Mouse (Mus musculus): ENCODE measurements around the gene Diexf.

Gene Diexf

GRCm38 (mm10) chr1:193093596-193093995, 36.5 kb downstream of the Diexf start:
- in situ Hi-C loops (cut with MboI; ENCODE audit: low pct_unique_long_range_greater_than_20kb in 1 of 2, low sequenced_read_pairs in 2 of 2, unreplicated experiment in 1 of 2), result loop anchor here (25.0 kb wide), 2 partner anchors 331 to 356 kb away; partner anchors contain the start of gene Hhat (in 1 of the 2)

DNA sequence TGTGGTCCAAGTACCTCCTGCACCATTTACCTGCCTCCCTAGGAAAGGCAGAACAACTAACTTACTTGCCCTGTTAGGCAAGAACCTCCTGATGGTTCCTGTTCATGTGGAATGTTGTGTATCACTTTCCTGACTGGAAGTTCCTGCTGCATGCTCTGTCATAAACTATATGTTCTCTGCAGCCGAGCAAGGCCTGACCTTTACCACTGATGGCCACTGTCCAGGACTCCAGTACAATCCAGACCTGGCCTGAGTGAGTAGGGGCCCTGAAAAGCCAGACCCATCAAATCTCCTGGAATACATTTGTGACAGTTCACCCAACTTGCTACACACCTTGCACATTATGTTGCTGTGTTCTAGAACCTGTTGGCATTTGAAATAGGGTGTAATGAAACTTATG, 37.3 kb downstream of the Diexf start:
- in situ Hi-C loops (cut with MboI; ENCODE audit: low pct_unique_long_range_greater_than_20kb in 1 of 2, low sequenced_read_pairs in 2 of 2, unreplicated experiment in 1 of 2), result loop anchor here (25.0 kb wide), 2 partner anchors 330 to 355 kb away; partner anchors contain the start of gene Hhat (in 1 of the 2)

- in situ Hi-C loops (cut with MboI; ENCODE audit: low pct_unique_long_range_greater_than_20kb in 1 of 2, low sequenced_read_pairs in 2 of 2, unreplicated experiment in 1 of 2), result loop anchor here (25.0 kb wide), 2 partner anchors 329 to 354 kb away; partner anchors contain the start of gene Hhat (in 1 of the 2)
Measured at GRCm38 (mm10) chr1:193090894-193091293, 39.2 kb downstream of the Diexf start.

DNA sequence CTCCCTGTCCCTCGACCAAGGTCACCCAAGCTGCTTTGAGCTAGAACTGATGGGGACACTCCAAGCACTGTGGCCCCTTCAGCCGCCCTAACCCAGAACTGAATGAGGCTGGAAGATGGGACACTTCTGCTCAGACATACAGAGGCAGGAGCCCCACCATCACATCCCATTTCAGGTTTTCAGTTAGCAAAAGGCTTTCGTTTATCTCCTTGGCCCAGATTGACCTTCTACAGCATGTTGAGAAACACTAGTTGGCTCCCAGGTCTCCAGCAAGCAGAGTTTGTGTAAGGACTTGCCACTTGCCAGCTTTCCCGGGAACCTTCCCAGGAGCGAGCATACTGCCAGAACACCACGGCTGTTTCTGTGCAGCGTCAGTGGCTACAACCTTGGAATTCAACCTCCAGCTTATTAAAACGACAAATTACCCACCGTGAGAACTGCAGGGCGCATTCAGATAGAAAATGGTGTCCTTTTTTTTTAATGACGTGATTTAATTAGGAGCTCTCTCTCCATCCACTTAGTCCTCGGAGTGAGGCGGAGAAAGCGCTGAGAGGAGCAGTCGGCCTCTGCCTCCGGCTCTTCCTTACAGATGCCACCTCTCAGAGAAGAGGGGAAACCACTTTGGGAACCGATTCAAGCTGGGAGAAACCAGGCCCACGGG, 39.7 kb downstream of the Diexf start:
- in situ Hi-C loops (cut with MboI; ENCODE audit: low pct_unique_long_range_greater_than_20kb in 1 of 2, low sequenced_read_pairs in 2 of 2, unreplicated experiment in 1 of 2), result loop anchor here (25.0 kb wide), 2 partner anchors 328 to 353 kb away; partner anchors contain the start of gene Hhat (in 1 of the 2)

DNA sequence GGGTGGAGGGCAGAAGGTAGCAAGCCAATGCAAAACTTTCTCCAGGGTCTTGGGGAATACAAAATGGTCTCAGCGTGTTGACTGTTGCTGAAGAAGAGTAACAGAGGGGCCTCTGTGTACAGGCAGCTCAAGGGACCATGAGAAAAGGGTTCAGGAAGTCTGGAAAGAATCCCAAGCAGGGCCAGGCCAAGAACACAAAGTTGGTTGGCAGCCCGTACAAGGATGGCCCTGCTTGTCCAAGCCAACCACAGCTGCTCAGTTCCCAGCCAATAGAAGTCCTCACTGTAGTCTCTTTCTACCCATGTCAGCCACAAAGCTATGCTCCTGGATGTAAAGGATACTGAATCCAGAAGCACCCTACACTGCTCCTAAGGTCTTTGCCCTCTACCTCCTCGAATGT, 40.4 kb downstream of the Diexf start:
- in situ Hi-C loops (cut with MboI; ENCODE audit: low pct_unique_long_range_greater_than_20kb in 1 of 2, low sequenced_read_pairs in 2 of 2, unreplicated experiment in 1 of 2), result loop anchor here (25.0 kb wide), 2 partner anchors 327 to 352 kb away; partner anchors contain the start of gene Hhat (in 1 of the 2)

DNA sequence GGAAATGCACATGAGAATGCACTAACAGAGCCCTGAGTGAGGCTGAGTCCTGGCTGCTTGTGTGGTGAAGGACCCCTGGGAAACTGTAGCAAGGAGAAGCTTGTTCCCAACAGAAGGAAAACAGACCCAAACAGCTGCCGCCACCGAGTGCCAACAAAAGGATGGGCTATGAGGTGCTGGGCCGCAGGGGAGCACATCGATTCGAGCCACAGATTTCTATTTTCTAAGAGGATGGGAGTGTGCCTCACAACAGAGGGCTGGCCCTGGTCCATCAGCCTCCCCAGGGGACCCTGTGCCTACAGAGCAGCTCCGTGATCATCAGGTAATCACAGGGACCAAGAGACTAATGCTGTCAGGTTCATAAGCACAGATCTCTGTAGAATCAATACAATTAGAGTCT, 40.9 kb downstream of the Diexf start:
- in situ Hi-C loops (cut with MboI; ENCODE audit: low pct_unique_long_range_greater_than_20kb in 1 of 2, low sequenced_read_pairs in 2 of 2, unreplicated experiment in 1 of 2), result loop anchor here (25.0 kb wide), 2 partner anchors 327 to 352 kb away; partner anchors contain the start of gene Hhat (in 1 of the 2)

DNA sequence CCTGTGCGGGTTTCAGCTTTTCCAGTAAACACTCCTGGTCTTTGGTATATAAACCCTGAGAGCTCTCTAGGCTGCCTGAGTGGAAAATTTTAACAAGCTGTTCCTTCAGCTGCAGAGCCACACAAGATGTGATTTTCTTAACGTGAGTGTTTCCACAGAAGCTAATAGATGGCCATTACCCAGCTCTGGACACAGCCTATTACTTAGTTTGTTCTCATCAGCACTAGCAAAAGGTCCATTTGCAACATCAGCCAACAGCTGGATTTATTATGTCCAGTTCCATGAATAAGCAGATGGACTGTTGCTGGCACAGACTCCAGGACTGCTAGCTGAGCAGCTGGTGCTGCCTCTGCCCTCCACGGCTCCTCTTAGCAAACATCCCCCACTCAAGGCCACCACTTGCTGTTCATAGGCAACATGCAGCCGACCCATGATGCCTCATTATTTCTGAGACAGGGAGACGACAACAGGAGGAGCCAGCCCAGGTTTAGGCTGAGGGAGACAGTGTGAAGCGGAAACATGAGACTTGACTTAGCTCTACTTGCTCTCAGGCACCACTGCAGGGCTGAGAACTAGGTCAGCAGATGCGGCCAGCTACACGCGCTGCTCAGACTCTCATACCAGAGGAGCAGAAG, 43.1 kb downstream of the Diexf start:
- in situ Hi-C loops (cut with MboI; ENCODE audit: low pct_unique_long_range_greater_than_20kb in 1 of 2, low sequenced_read_pairs in 2 of 2, unreplicated experiment in 1 of 2), result loop anchor here (25.0 kb wide), 2 partner anchors 325 to 350 kb away; partner anchors contain the start of gene Hhat (in 1 of the 2)

GRCm38 (mm10) chr1:193086111-193086841, 43.8 kb downstream of the Diexf start:
- in situ Hi-C loops (cut with MboI; ENCODE audit: low pct_unique_long_range_greater_than_20kb in 1 of 2, low sequenced_read_pairs in 2 of 2, unreplicated experiment in 1 of 2), result loop anchor here (25.0 kb wide), 2 partner anchors 324 to 349 kb away; partner anchors contain the start of gene Hhat (in 1 of the 2)

- in situ Hi-C loops (cut with MboI; ENCODE audit: low pct_unique_long_range_greater_than_20kb in 1 of 2, low sequenced_read_pairs in 2 of 2, unreplicated experiment in 1 of 2), result loop anchor here (25.0 kb wide), 2 partner anchors 323 to 348 kb away; partner anchors contain the start of gene Hhat (in 1 of the 2)
Measured at GRCm38 (mm10) chr1:193085541-193086020, 44.5 kb downstream of the Diexf start.

DNA sequence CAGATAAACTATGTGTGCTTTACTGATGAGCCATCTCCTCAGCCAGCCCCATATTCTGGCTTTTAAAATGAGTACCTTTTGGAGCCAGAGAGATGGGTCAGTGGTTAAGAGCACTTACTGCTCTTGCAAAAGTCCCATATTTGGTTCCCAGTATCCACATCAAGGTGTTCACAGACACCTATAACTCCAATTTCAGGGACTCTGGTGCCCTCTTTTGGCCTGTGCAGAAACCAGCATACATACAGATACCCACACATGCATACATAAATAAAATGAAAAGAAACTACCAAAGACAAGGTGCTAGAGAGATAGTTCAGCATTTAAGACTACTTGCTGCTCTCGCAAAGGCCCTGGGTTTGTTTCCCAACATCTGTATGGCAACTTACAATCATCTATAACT, 46.1 kb downstream of the Diexf start:
- in situ Hi-C loops (cut with MboI; ENCODE audit: low pct_unique_long_range_greater_than_20kb in 1 of 2, low sequenced_read_pairs in 2 of 2, unreplicated experiment in 1 of 2), result loop anchor here (25.0 kb wide), 2 partner anchors 322 to 347 kb away; partner anchors contain the start of gene Hhat (in 1 of the 2)

- in situ Hi-C loops (cut with MboI; ENCODE audit: low pct_unique_long_range_greater_than_20kb in 1 of 2, low sequenced_read_pairs in 2 of 2, unreplicated experiment in 1 of 2), result loop anchor here (25.0 kb wide), 2 partner anchors 321 to 346 kb away; partner anchors contain the start of gene Hhat (in 1 of the 2)
Measured at GRCm38 (mm10) chr1:193083051-193083450, 47.0 kb downstream of the Diexf start.

DNA sequence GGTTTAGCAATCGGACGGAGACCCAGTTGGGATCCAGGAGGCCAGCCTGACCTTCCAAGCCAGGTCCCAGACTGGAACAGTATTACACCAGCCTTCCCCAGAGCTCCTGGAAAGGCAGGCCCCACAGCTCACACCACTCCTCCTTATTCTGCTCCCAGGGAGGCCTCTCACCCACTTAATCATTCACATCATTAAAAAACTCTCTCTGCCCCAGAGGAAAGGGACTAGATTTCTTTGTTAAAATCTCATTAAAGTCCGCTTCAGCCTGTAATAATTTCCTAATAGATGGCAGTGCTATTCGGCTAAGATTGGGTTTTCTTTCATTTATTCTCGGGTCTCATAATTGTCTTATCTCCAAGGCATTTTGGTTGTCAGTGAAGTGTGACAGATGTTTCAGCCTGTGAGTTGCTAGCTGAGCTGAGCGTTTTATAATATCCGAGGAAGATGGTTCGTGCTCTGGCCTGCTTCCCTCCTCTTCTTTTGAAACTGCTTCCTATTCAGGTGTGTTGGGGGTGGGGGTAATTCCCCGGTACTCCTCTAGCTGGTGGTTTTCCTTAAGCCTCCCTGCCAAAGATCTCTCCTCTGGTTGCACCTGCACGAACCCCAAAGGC, 47.7 kb downstream of the Diexf start:
- in situ Hi-C loops (cut with MboI; ENCODE audit: low pct_unique_long_range_greater_than_20kb in 1 of 2, low sequenced_read_pairs in 2 of 2, unreplicated experiment in 1 of 2), result loop anchor here (25.0 kb wide), 2 partner anchors 320 to 345 kb away; partner anchors contain the start of gene Hhat (in 1 of the 2)

GRCm38 (mm10) chr1:193062618-193063017, 67.5 kb downstream of the Diexf start:
- in situ Hi-C loops (cut with MboI; ENCODE audit: low pct_unique_long_range_greater_than_20kb in 1 of 2, low sequenced_read_pairs in 2 of 2, unreplicated experiment in 1 of 2), result no loop called here

- in situ Hi-C loops (cut with MboI; ENCODE audit: low pct_unique_long_range_greater_than_20kb in 1 of 2, low sequenced_read_pairs in 2 of 2, unreplicated experiment in 1 of 2), result no loop called here
Measured at GRCm38 (mm10) chr1:193060167-193060566, 69.9 kb downstream of the Diexf start.

- in situ Hi-C loops (cut with MboI; ENCODE audit: low pct_unique_long_range_greater_than_20kb in 1 of 2, low sequenced_read_pairs in 2 of 2, unreplicated experiment in 1 of 2), result no loop called here
Measured at GRCm38 (mm10) chr1:193059596-193059995, 70.5 kb downstream of the Diexf start.

DNA sequence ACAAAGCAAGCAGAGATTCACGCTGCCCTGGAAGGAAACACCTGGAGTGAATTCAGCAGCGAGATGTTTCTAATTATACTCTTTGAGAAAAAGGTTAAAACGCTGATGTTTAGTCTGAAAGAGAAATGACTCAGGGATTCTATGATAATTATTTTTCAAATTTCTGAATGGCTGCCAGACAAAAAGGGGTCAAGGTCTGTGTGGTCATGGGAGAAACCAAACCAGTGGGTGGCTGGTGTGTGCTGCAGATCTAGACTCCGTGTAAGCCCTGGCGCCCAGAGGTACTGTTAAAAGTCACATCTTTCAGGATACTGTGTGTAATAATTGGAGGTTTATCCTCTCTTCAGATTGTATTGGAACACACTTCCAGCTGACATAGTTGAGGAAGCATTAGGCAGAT, 75.7 kb downstream of the Diexf start:
- in situ Hi-C loops (cut with MboI; ENCODE audit: low pct_unique_long_range_greater_than_20kb in 1 of 2, low sequenced_read_pairs in 2 of 2, unreplicated experiment in 1 of 2), result no loop called here

DNA sequence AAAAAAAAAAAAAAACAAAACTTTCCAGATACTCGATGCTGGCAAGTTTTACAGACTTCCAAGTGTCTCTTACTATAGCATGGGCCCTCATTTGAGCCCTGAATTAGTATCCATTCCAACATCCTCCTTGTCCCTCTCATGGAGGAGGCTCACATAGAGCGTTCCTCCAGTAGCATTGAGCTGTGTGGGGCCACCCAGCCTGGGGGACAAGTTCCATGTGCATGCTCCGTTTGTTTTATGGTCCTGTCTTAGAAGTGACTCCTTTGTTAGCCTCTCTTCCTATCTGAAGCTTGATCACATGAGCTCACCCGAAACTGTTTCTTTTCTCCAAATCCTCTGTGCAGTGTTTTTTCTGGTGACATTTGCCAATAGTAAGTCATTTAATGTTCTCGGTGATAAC, 77.0 kb downstream of the Diexf start:
- in situ Hi-C loops (cut with MboI; ENCODE audit: low pct_unique_long_range_greater_than_20kb in 1 of 2, low sequenced_read_pairs in 2 of 2, unreplicated experiment in 1 of 2), result no loop called here

- in situ Hi-C loops (cut with MboI; ENCODE audit: low pct_unique_long_range_greater_than_20kb in 1 of 2, low sequenced_read_pairs in 2 of 2, unreplicated experiment in 1 of 2), result no loop called here
Measured at GRCm38 (mm10) chr1:193047616-193048015, 82.5 kb downstream of the Diexf start.
